Mouse (Mus musculus) limb, embryonic 14.5 days (tissue): ENCODE data around the gene Galk1. TPM values are rescaled to one million over a fixed set of nuclear protein-coding genes. Genes with fewer than 3 reads are reported as not detected.

Source experiments
- ATAC-seq: fragments of 200-750 bp; cut with Nextera tagmentation; 2 replicates; pipeline ENCODE4 v1.8.0; 2017; ENCODE audit warnings: low read depth, moderate number of reproducible peaks, moderate TSS enrichment; ENCODE audit not compliant: low FRiP score
- DNase-seq: peaks from one replicate; pipeline ENCODE4 v3.0.0-alpha.2; 2015; ENCODE audit warnings: low spot score
- H3K27ac ChIP-seq: fragments of 300-500 bp; sonication (generic); replicated peaks from 2 replicates; pipeline ENCODE4 v1.5.1; 2014; ENCODE audit warnings: low read depth, mild to moderate bottlenecking, low read length, moderate library complexity, mixed read lengths
- H3K27me3 ChIP-seq: fragments of 300-500 bp; sonication (generic); 2 replicates; pipeline ENCODE4 v1.6.1; 2014; ENCODE audit warnings: low read length, mixed read lengths; ENCODE audit not compliant: control insufficient read depth, insufficient read depth
- H3K36me3 ChIP-seq: fragments of 300-500 bp; sonication (generic); 2 replicates; pipeline ENCODE4 v1.6.1; 2014; ENCODE audit warnings: mild to moderate bottlenecking, low read length, moderate library complexity, mixed read lengths; ENCODE audit not compliant: control insufficient read depth, insufficient read depth
- H3K4me1 ChIP-seq: fragments of 300-500 bp; sonication (generic); 2 replicates; pipeline ENCODE4 v1.6.1; 2014; ENCODE audit warnings: antibody characterized with exemption, low read length, mixed read lengths; ENCODE audit not compliant: control insufficient read depth, insufficient read depth
- H3K4me2 ChIP-seq: fragments of 300-500 bp; sonication (generic); replicated peaks from 2 replicates; pipeline ENCODE4 v1.6.1; 2014; ENCODE audit warnings: low read depth, mild to moderate bottlenecking, low read length, moderate library complexity; ENCODE audit not compliant: severe bottlenecking
- H3K4me3 ChIP-seq: fragments of 300-500 bp; sonication (generic); replicated peaks from 2 replicates; pipeline ENCODE4 v1.5.1; 2014; ENCODE audit warnings: low read length
- H3K9ac ChIP-seq: fragments of 300-500 bp; sonication (generic); 2 replicates; pipeline ENCODE4 v1.6.1; 2014; ENCODE audit warnings: mild to moderate bottlenecking, low read depth, low read length, moderate library complexity; ENCODE audit not compliant: severe bottlenecking
- H3K9me3 ChIP-seq: fragments of 300-500 bp; sonication (generic); 2 replicates; pipeline ENCODE4 v1.6.1; 2016; ENCODE audit warnings: low read length; ENCODE audit not compliant: control insufficient read depth
- POLR2A ChIP-seq: fragments of 200-500 bp; IDR thresholded peaks from 2 replicates; pipeline ENCODE4 v1.8.0; 2012; ENCODE audit warnings: inconsistent platforms, mild to moderate bottlenecking, moderate library complexity, borderline replicate concordance; ENCODE audit not compliant: insufficient read depth, insufficient read length; ENCODE audit errors: extremely low read depth
- WGBS: fragments of 180-500 bp; shearing (Covaris S2); extraction: QIAGEN DNeasy Blood & Tissue Kit; methylation state at CpG from one replicate; pipeline ENCODE4 v1.1.7; 2014; 5-methylcytosine and 5-hydroxymethylcytosine counted together
- polyA plus RNA-seq, 2 experiments: library from polyadenylated mRNA; depleted of rRNA in 1 of 2; stranded (reverse) in 1 of 2; unstranded in 1 of 2; fragments of >200 nt; fragmentation: Nextera tagmentation in 1 of 2; extraction: Ambion mirVana in 1 of 2; gene quantifications; 2 replicates each; pipeline versions ENCODE4 v1.2.1 to v1.2.3; 2012 to 2014

Gene Galk1
- polyA plus RNA-seq, 2 experiments = 115 to 164 TPM

- Histone ChIP-seq H3K4me2 (no peak overlapping the region), H3K27me3 (no peaks in the 10 kb centered on the region), H3K27ac (no peak overlapping the region), H3K36me3 (no peaks in the 10 kb centered on the region), H3K4me3 (no peak overlapping the region), H3K9me3 (no peaks in the 10 kb centered on the region), H3K4me1 (no peaks in the 10 kb centered on the region), H3K9ac (no peak overlapping the region)
- WGBS = 79% methylated on average over 8 of the region's 8 CpGs
- TF ChIP-seq POLR2A = no peak
- ATAC-seq = no peak
- no peak for DNase-seq
Measured at GRCm38 (mm10) chr11:115983291-115983690, 29.2 kb downstream of the Galk1 start.

DNA sequence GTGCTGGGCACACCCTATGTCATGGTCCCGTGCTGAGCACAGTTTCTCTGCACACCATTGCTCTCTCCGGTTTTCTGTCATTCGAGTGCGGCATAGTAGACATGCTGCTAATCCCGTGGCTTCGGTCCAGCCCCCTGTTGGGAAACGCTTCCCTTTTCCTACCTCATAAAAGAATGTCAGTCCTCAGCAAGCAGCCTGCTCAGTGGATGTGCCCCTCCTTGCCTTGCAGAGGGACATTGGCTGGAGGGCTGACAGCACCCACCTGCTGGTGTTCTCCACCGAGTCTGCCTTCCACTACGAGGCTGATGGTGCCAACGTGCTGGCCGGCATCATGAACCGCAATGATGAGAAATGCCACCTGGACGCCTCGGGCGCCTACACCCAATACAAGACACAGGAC lies 30.0 kb downstream of the Galk1 start:
- no peaks in the 10 kb centered on the region for H3K4me1 ChIP-seq
- ATAC-seq (no peak), DNase-seq (no peak)
- TF ChIP-seq POLR2A = no peak
- no peak overlapping the region for H3K27ac ChIP-seq
- H3K9me3 ChIP-seq = no peaks in the 10 kb centered on the region
- H3K27me3 ChIP-seq = no peaks in the 10 kb centered on the region
- no peak overlapping the region for H3K9ac ChIP-seq
- no peak overlapping the region for H3K4me3 ChIP-seq
- 92% methylated on average over 15 of the region's 15 CpGs for WGBS
- H3K4me2 ChIP-seq = no peak overlapping the region
- no peaks in the 10 kb centered on the region for H3K36me3 ChIP-seq

- no peak for DNase-seq
- Histone ChIP-seq H3K4me3 (peak overlapping the region; percentile 41), H3K27me3 (peaks cover 31% of the 10 kb centered on the region), H3K9ac (no peak overlapping the region), H3K9me3 (no peaks in the 10 kb centered on the region), H3K4me1 (0 out of 2 replicates have a peak, but pooled peaks cover 2% of the 10 kb centered on the region), H3K36me3 (no peaks in the 10 kb centered on the region), H3K27ac (no peak overlapping the region), H3K4me2 (peak overlapping the region; percentile 71)
- no peak for TF ChIP-seq POLR2A
- WGBS = 38% methylated on average over 12 of the region's 12 CpGs
- no peak for ATAC-seq
Measured at GRCm38 (mm10) chr11:115975544-115975943, 37.0 kb downstream of the Galk1 start.

DNA sequence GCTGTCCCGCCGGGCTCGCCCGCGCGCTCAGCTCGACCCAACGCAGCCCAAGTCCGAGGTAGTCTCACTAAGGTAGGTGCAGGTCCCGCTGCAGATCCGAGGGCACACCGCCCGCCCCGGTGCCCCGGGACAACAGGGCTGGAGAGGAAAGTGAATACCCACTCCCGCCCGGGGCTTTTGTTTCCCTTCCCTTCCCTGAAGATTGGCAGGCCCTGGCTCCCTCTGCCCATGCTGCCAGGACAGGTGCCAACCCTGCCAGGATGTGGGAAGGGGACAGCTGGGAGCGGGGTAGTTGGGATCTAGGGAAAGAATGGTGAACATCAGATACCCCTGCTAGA lies 37.5 kb downstream of the Galk1 start:
- DNase-seq = no peak
- H3K4me1 ChIP-seq = 0 out of 2 replicates have a peak, but pooled peaks cover 2% of the 10 kb centered on the region
- H3K9ac ChIP-seq = peak overlapping the region; percentile 25; the same call in 1 of the 2 replicates
- WGBS = 4% methylated on average over 17 of the region's 18 CpGs
- peaks cover 31% of the 10 kb centered on the region for H3K27me3 ChIP-seq
- H3K36me3 ChIP-seq = no peaks in the 10 kb centered on the region
- no peaks in the 10 kb centered on the region for H3K9me3 ChIP-seq
- ATAC-seq = no peak
- H3K4me2 ChIP-seq = peak overlapping the region; percentile 71
- H3K27ac ChIP-seq = no peak overlapping the region
- no peak for TF ChIP-seq POLR2A
- H3K4me3 ChIP-seq = peak overlapping the region; percentile 41

- Histone ChIP-seq H3K4me2 (peak within 1 kb of the TSS; percentile 71), H3K4me1 (0 out of 2 replicates have a peak, but pooled peaks cover 2% of the 10 kb centered on the region), H3K27me3 (peaks cover 31% of the 10 kb centered on the region), H3K9ac (peak within 1 kb of the TSS; percentile 25), H3K27ac (no peak within 1 kb of the TSS), H3K36me3 (no peaks in the 10 kb centered on the region), H3K9me3 (no peaks in the 10 kb centered on the region), H3K4me3 (peak within 1 kb of the TSS; percentile 41)
- ATAC-seq = 0 out of 2 replicates have a peak, but pooled peaks have one; percentile 37
- DNase-seq = peak; percentile 28
- TF ChIP-seq POLR2A = no peak
- 11% methylated on average over 37 of the region's 58 CpGs for WGBS
Measured at GRCm38 (mm10) chr11:115974309-115975082, 38.0 kb downstream of the Galk1 start, which contains the start of gene Itgb4. Gene Itgb4, plus strand, starts transcription at chr11:115974709.
